Mouse (Mus musculus): ENCODE data around the gene Szrd1. TPM values are rescaled to one million over a fixed set of nuclear protein-coding genes. Genes with fewer than 3 reads are reported as not detected.

Gene Szrd1
- polyA plus RNA-seq, 1 experiment from 2014 or later: 17.8 TPM

- Histone ChIP-seq H3K4me1 (replicated peaks; ENCODE audit: control insufficient read depth, insufficient read depth, low read length) (peaks cover 28% of the 10 kb centered on the region), H3K4me2 (replicated peaks) (no peak overlapping the region), H3K9me3 (ENCODE audit: control insufficient read depth, low read length) (no peaks in the 10 kb centered on the region), H3K27ac (no peak overlapping the region), H3K9ac (no peak overlapping the region), H3K4me3 (replicated peaks; ENCODE audit: low read length) (no peak overlapping the region), H3K27me3 (ENCODE audit: control insufficient read depth, insufficient read depth, low read length) (no peaks in the 10 kb centered on the region), H3K36me3 (replicated peaks; ENCODE audit: control insufficient read depth, insufficient read depth) (no peaks in the 10 kb centered on the region; the same call in 1 of the 2 replicates)
- DNase-seq (ENCODE audit: low spot score) (no peak), ATAC-seq (ENCODE audit: low FRiP score) (no peak)
- WGBS: 82% methylated on average over 6 of the region's 6 CpGs
Measured at GRCm38 (mm10) chr4:141129190-141129710, 10.3 kb downstream of the Szrd1 start.

- Histone ChIP-seq H3K9ac (no peak overlapping the region), H3K36me3 (replicated peaks; ENCODE audit: control insufficient read depth, insufficient read depth) (peaks cover 5% of the 10 kb centered on the region), H3K9me3 (ENCODE audit: control insufficient read depth, low read length) (no peaks in the 10 kb centered on the region), H3K27me3 (ENCODE audit: control insufficient read depth, insufficient read depth, low read length) (no peaks in the 10 kb centered on the region), H3K27ac (no peak overlapping the region), H3K4me1 (replicated peaks; ENCODE audit: control insufficient read depth, insufficient read depth, low read length) (no peaks in the 10 kb centered on the region; the same call in 1 of the 2 replicates), H3K4me3 (replicated peaks; ENCODE audit: low read length) (no peak overlapping the region), H3K4me2 (replicated peaks) (no peak overlapping the region)
- WGBS: 16% methylated on average over 1 of the region's 1 CpGs
- ATAC-seq (ENCODE audit: low FRiP score) (no peak), DNase-seq (ENCODE audit: low spot score) (no peak)
Measured at GRCm38 (mm10) chr4:141123065-141123464, 16.5 kb downstream of the Szrd1 start.

GRCm38 (mm10) chr4:141122663-141123062 is 16.9 kb downstream of the Szrd1 start:
- Histone ChIP-seq H3K4me2 (replicated peaks) (no peak overlapping the region), H3K36me3 (replicated peaks; ENCODE audit: control insufficient read depth, insufficient read depth) (peaks cover 9% of the 10 kb centered on the region), H3K4me1 (replicated peaks; ENCODE audit: control insufficient read depth, insufficient read depth, low read length) (no peaks in the 10 kb centered on the region; the same call in 1 of the 2 replicates), H3K27ac (no peak overlapping the region), H3K9me3 (ENCODE audit: control insufficient read depth, low read length) (no peaks in the 10 kb centered on the region), H3K4me3 (replicated peaks; ENCODE audit: low read length) (no peak overlapping the region), H3K27me3 (ENCODE audit: control insufficient read depth, insufficient read depth, low read length) (no peaks in the 10 kb centered on the region), H3K9ac (no peak overlapping the region)
- DNase-seq (ENCODE audit: low spot score): no peak
- no peak for ATAC-seq (ENCODE audit: low FRiP score)
- 89% methylated on average over 7 of the region's 7 CpGs for WGBS

- DNase-seq (ENCODE audit: low spot score) (peak; percentile 77), ATAC-seq (ENCODE audit: low FRiP score) (peak; percentile 72; the same call in 1 of the 2 replicates)
- WGBS: 24% methylated on average over 11 of the region's 11 CpGs
- no peak overlapping the region for H3K4me3 ChIP-seq (replicated peaks; ENCODE audit: low read length)
- no peak overlapping the region for H3K4me2 ChIP-seq (replicated peaks)
- H3K27ac ChIP-seq: no peak overlapping the region
- H3K9me3 ChIP-seq (ENCODE audit: control insufficient read depth, low read length): no peaks in the 10 kb centered on the region
- peaks cover 28% of the 10 kb centered on the region for H3K36me3 ChIP-seq (replicated peaks; ENCODE audit: control insufficient read depth, insufficient read depth)
- no peaks in the 10 kb centered on the region; the same call in 1 of the 2 replicates for H3K4me1 ChIP-seq (replicated peaks; ENCODE audit: control insufficient read depth, insufficient read depth, low read length)
- no peaks in the 10 kb centered on the region for H3K27me3 ChIP-seq (ENCODE audit: control insufficient read depth, insufficient read depth, low read length)
- no peak overlapping the region for H3K9ac ChIP-seq
Measured at GRCm38 (mm10) chr4:141120700-141121099, 18.9 kb downstream of the Szrd1 start.

- 62% methylated on average over 4 of the region's 4 CpGs for WGBS
- H3K4me1 ChIP-seq (replicated peaks; ENCODE audit: control insufficient read depth, insufficient read depth, low read length): no peaks in the 10 kb centered on the region; the same call in 1 of the 2 replicates
- no peak overlapping the region for H3K9ac ChIP-seq
- no peak for DNase-seq (ENCODE audit: low spot score)
- peaks cover 42% of the 10 kb centered on the region for H3K36me3 ChIP-seq (replicated peaks; ENCODE audit: control insufficient read depth, insufficient read depth)
- H3K27ac ChIP-seq: no peak overlapping the region
- no peak overlapping the region for H3K4me3 ChIP-seq (replicated peaks; ENCODE audit: low read length)
- H3K9me3 ChIP-seq (ENCODE audit: control insufficient read depth, low read length): no peaks in the 10 kb centered on the region
- ATAC-seq (ENCODE audit: low FRiP score): no peak
- no peaks in the 10 kb centered on the region for H3K27me3 ChIP-seq (ENCODE audit: control insufficient read depth, insufficient read depth, low read length)
- H3K4me2 ChIP-seq (replicated peaks): no peak overlapping the region
Measured at GRCm38 (mm10) chr4:141118691-141119090, 20.9 kb downstream of the Szrd1 start.

- Histone ChIP-seq H3K9ac (no peak overlapping the region), H3K27me3 (ENCODE audit: control insufficient read depth, insufficient read depth, low read length) (no peaks in the 10 kb centered on the region), H3K4me1 (replicated peaks; ENCODE audit: control insufficient read depth, insufficient read depth, low read length) (no peaks in the 10 kb centered on the region; the same call in 1 of the 2 replicates), H3K4me2 (replicated peaks) (no peak overlapping the region), H3K9me3 (ENCODE audit: control insufficient read depth, low read length) (no peaks in the 10 kb centered on the region; the same call in 1 of the 2 replicates), H3K4me3 (replicated peaks; ENCODE audit: low read length) (no peak overlapping the region), H3K36me3 (replicated peaks; ENCODE audit: control insufficient read depth, insufficient read depth) (peaks cover 57% of the 10 kb centered on the region), H3K27ac (no peak overlapping the region)
- DNase-seq (ENCODE audit: low spot score) (no peak), ATAC-seq (ENCODE audit: low FRiP score) (no peak)
- WGBS: 74% methylated on average over 8 of the region's 8 CpGs
Measured at GRCm38 (mm10) chr4:141115398-141115797, 24.2 kb downstream of the Szrd1 start.

- Histone ChIP-seq H3K27me3 (ENCODE audit: control insufficient read depth, insufficient read depth, low read length) (no peaks in the 10 kb centered on the region), H3K4me2 (replicated peaks) (no peak overlapping the region), H3K9me3 (ENCODE audit: control insufficient read depth, low read length) (no peaks in the 10 kb centered on the region; the same call in 1 of the 2 replicates), H3K9ac (no peak overlapping the region), H3K4me1 (replicated peaks; ENCODE audit: control insufficient read depth, insufficient read depth, low read length) (no peaks in the 10 kb centered on the region), H3K4me3 (replicated peaks; ENCODE audit: low read length) (no peak overlapping the region), H3K36me3 (replicated peaks; ENCODE audit: control insufficient read depth, insufficient read depth) (peaks cover 57% of the 10 kb centered on the region), H3K27ac (no peak overlapping the region)
- no peak for ATAC-seq (ENCODE audit: low FRiP score)
- no peak for DNase-seq (ENCODE audit: low spot score)
- 70% methylated on average over 6 of the region's 6 CpGs for WGBS
Measured at GRCm38 (mm10) chr4:141114521-141114981, 25.0 kb downstream of the Szrd1 start.

- no peak overlapping the region for H3K4me2 ChIP-seq (replicated peaks)
- H3K27ac ChIP-seq: no peak overlapping the region
- peaks cover 57% of the 10 kb centered on the region for H3K36me3 ChIP-seq (replicated peaks; ENCODE audit: control insufficient read depth, insufficient read depth)
- no peaks in the 10 kb centered on the region; the same call in 1 of the 2 replicates for H3K9me3 ChIP-seq (ENCODE audit: control insufficient read depth, low read length)
- DNase-seq (ENCODE audit: low spot score) (no peak), ATAC-seq (ENCODE audit: low FRiP score) (peak; percentile 10; the same call in 1 of the 2 replicates)
- H3K9ac ChIP-seq: no peak overlapping the region
- H3K27me3 ChIP-seq (ENCODE audit: control insufficient read depth, insufficient read depth, low read length): no peaks in the 10 kb centered on the region
- no peak overlapping the region for H3K4me3 ChIP-seq (replicated peaks; ENCODE audit: low read length)
- 80% methylated on average over 7 of the region's 7 CpGs for WGBS
- H3K4me1 ChIP-seq (replicated peaks; ENCODE audit: control insufficient read depth, insufficient read depth, low read length): no peaks in the 10 kb centered on the region
Measured at GRCm38 (mm10) chr4:141113831-141114230, 25.7 kb downstream of the Szrd1 start.

GRCm38 (mm10) chr4:141108196-141108732 is 31.3 kb downstream of the Szrd1 start:
- no peak for DNase-seq (ENCODE audit: low spot score)
- H3K9me3 ChIP-seq (ENCODE audit: control insufficient read depth, low read length): no peaks in the 10 kb centered on the region; the same call in 1 of the 2 replicates
- no peak overlapping the region for H3K9ac ChIP-seq
- H3K4me1 ChIP-seq (replicated peaks; ENCODE audit: control insufficient read depth, insufficient read depth, low read length): no peaks in the 10 kb centered on the region
- peaks cover 12% of the 10 kb centered on the region for H3K36me3 ChIP-seq (replicated peaks; ENCODE audit: control insufficient read depth, insufficient read depth)
- no peaks in the 10 kb centered on the region for H3K27me3 ChIP-seq (ENCODE audit: control insufficient read depth, insufficient read depth, low read length)
- ATAC-seq (ENCODE audit: low FRiP score): no peak
- WGBS: 48% methylated on average over 10 of the region's 10 CpGs
- H3K4me3 ChIP-seq (replicated peaks; ENCODE audit: low read length): no peak overlapping the region
- H3K4me2 ChIP-seq (replicated peaks): no peak overlapping the region
- no peak overlapping the region for H3K27ac ChIP-seq

Measured in hindbrain, embryonic 14.5 days (tissue).